Mouse (Mus musculus) kidney, adult 2 months (tissue): ENCODE results near the gene Rars2.

Experiments
- CTCF ChIP-seq: fragments of 200-500 bp; conservative IDR thresholded peaks from 2 replicates; pipeline ENCODE4 v1.5.1; 2011; ENCODE audit warnings: low read depth, mild to moderate bottlenecking, control low read depth, low read length, moderate library complexity, mixed read lengths; ENCODE audit not compliant: insufficient read depth, insufficient read length
- POLR2A ChIP-seq: fragments of 200-500 bp; IDR thresholded peaks from one replicate; pipeline ENCODE4 v1.6.1; 2011; ENCODE audit warnings: low read depth, low read length, control low read depth

DNA sequence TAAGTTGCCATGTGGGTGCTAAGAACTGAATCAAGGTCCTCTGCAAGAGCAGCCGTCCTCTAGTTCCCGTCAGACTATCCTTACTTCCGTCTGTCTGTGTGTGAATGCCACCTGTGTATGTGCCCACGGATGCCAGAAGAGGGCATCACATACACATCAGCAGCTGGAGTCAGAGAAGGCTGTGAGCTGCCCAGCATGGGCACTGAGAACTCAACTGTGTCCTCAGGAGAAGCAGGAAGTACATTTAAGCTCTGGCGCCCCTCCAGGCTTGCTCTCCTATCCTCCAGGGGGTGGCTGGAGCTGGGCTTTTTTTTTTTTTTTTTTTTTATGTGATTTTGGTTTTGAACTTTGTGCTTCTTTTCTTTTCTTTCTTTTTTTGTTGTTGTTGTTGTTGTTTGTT, 65.8 kb downstream of the Rars2 start:
- TF ChIP-seq CTCF = peak; percentile 31; the same call in 1 of the 2 replicates
- no peak for TF ChIP-seq POLR2A
